Mouse (Mus musculus) liver, embryonic 12.5 days (tissue): ENCODE measurements around the gene Galm. TPM values are rescaled to one million over a fixed set of nuclear protein-coding genes. Genes with fewer than 3 reads are reported as not detected.
A peak's percentile ranks its signal among the peaks of the same experiment; 100 is the strongest.

ENCODE experiments used
- ATAC-seq: fragments of 200-750 bp; cut with Nextera tagmentation; 2 replicates; pipeline ENCODE4 v1.8.0; 2017; ENCODE audit warnings: moderate number of reproducible peaks, mild to moderate bottlenecking, moderate library complexity
- H3K27ac ChIP-seq: fragments of 300-500 bp; sonication (generic); 2 replicates; pipeline ENCODE4 v1.5.1; 2016; ENCODE audit warnings: mild to moderate bottlenecking
- H3K27me3 ChIP-seq: fragments of 300-500 bp; sonication (generic); replicated peaks from 2 replicates; pipeline ENCODE4 v1.6.1; 2016; ENCODE audit warnings: mild to moderate bottlenecking, moderate library complexity
- H3K36me3 ChIP-seq: fragments of 300-500 bp; sonication (generic); 2 replicates; pipeline ENCODE4 v1.6.1; 2016; ENCODE audit warnings: mild to moderate bottlenecking, moderate library complexity
- H3K4me1 ChIP-seq: fragments of 300-500 bp; sonication (generic); 2 replicates; pipeline ENCODE4 v1.6.1; 2016
- H3K4me2 ChIP-seq: fragments of 300-500 bp; sonication (generic); 2 replicates; pipeline ENCODE4 v1.6.1; 2016; ENCODE audit warnings: mild to moderate bottlenecking, moderate library complexity
- H3K4me3 ChIP-seq: fragments of 300-500 bp; sonication (generic); 2 replicates; pipeline ENCODE4 v1.5.1; 2016; ENCODE audit warnings: mild to moderate bottlenecking, moderate library complexity
- H3K9ac ChIP-seq: fragments of 300-500 bp; sonication (generic); 2 replicates; pipeline ENCODE4 v1.6.1; 2016; ENCODE audit warnings: mild to moderate bottlenecking, moderate library complexity
- H3K9me3 ChIP-seq: fragments of 300-500 bp; sonication (generic); replicated peaks from 2 replicates; pipeline ENCODE4 v1.6.1; 2016; ENCODE audit warnings: mild to moderate bottlenecking, moderate library complexity
- WGBS: fragments of 180-500 bp; shearing (Covaris S2); methylation state at CpG from one replicate; pipeline ENCODE4 v1.1.7; 2016; ENCODE audit not compliant: insufficient replicate concordance; 5-methylcytosine and 5-hydroxymethylcytosine counted together
- polyA plus RNA-seq: library from polyadenylated mRNA; unstranded; fragments of >200 nt; fragmentation: Nextera tagmentation; extraction: Ambion mirVana; gene quantifications from 2 replicates; pipeline ENCODE4 v1.2.1, GENCODE M21; 2016

Galm gene
- polyA plus RNA-seq, 1 experiment from 2014 or later = 14.6 TPM

- Histone ChIP-seq H3K36me3 (no peaks in the 10 kb centered on the region), H3K4me2 (no peak overlapping the region), H3K27ac (no peak overlapping the region), H3K9me3 (no peaks in the 10 kb centered on the region), H3K4me1 (peaks cover 10% of the 10 kb centered on the region), H3K9ac (no peak overlapping the region), H3K4me3 (no peak overlapping the region), H3K27me3 (0 out of 2 replicates have a peak, but pooled peaks cover 13% of the 10 kb centered on the region)
- ATAC-seq = no peak
- WGBS = 42% methylated on average over 5 of the region's 5 CpGs
Observed at GRCm38 (mm10) chr17:80151353-80151752, 24.1 kb downstream of the Galm start.

GRCm38 (mm10) chr17:80152767-80153630 is 25.7 kb downstream of the Galm start:
- H3K4me2 ChIP-seq = no peak overlapping the region
- no peak overlapping the region for H3K4me3 ChIP-seq
- H3K27ac ChIP-seq = no peak overlapping the region
- 0 out of 2 replicates have a peak, but pooled peaks cover 3% of the 10 kb centered on the region for H3K27me3 ChIP-seq
- peak; percentile 61; the same call in 1 of the 2 replicates for ATAC-seq
- no peaks in the 10 kb centered on the region for H3K9me3 ChIP-seq
- WGBS = 45% methylated on average over 12 of the region's 12 CpGs
- peaks cover 10% of the 10 kb centered on the region for H3K4me1 ChIP-seq
- H3K36me3 ChIP-seq = no peaks in the 10 kb centered on the region
- no peak overlapping the region for H3K9ac ChIP-seq

- Histone ChIP-seq H3K4me2 (no peak overlapping the region), H3K4me1 (peaks cover 10% of the 10 kb centered on the region), H3K4me3 (no peak overlapping the region), H3K9me3 (no peaks in the 10 kb centered on the region), H3K27ac (no peak overlapping the region), H3K36me3 (no peaks in the 10 kb centered on the region), H3K27me3 (no peaks in the 10 kb centered on the region), H3K9ac (no peak overlapping the region)
- WGBS = 46% methylated on average over 2 of the region's 2 CpGs
- ATAC-seq = no peak
Observed at GRCm38 (mm10) chr17:80153631-80154030, 26.4 kb downstream of the Galm start.

GRCm38 (mm10) chr17:80156905-80157304 is 29.6 kb downstream of the Galm start:
- Histone ChIP-seq H3K9ac (no peak overlapping the region), H3K36me3 (no peaks in the 10 kb centered on the region), H3K27ac (no peak overlapping the region), H3K4me3 (no peak overlapping the region), H3K27me3 (no peaks in the 10 kb centered on the region), H3K9me3 (no peaks in the 10 kb centered on the region), H3K4me2 (no peak overlapping the region), H3K4me1 (peaks cover 15% of the 10 kb centered on the region)
- ATAC-seq = no peak
- WGBS = 79% methylated on average over 8 of the region's 8 CpGs

GRCm38 (mm10) chr17:80157489-80157888 is 30.2 kb downstream of the Galm start:
- Histone ChIP-seq H3K4me1 (peaks cover 12% of the 10 kb centered on the region), H3K4me3 (no peak overlapping the region), H3K36me3 (no peaks in the 10 kb centered on the region), H3K4me2 (no peak overlapping the region), H3K27me3 (no peaks in the 10 kb centered on the region), H3K9ac (no peak overlapping the region), H3K27ac (no peak overlapping the region), H3K9me3 (no peaks in the 10 kb centered on the region)
- ATAC-seq = no peak
- WGBS = 53% methylated on average over 6 of the region's 6 CpGs

- WGBS = 61% methylated on average over 5 of the region's 5 CpGs
- no peak overlapping the region for H3K9ac ChIP-seq
Observed at GRCm38 (mm10) chr17:80160454-80160853, 33.2 kb downstream of the Galm start.

GRCm38 (mm10) chr17:80163991-80164390 is 36.7 kb downstream of the Galm start:
- Histone ChIP-seq H3K27me3 (peaks cover 5% of the 10 kb centered on the region; the same call in 1 of the 2 replicates), H3K4me3 (no peak overlapping the region), H3K27ac (no peak overlapping the region), H3K36me3 (no peaks in the 10 kb centered on the region), H3K9me3 (no peaks in the 10 kb centered on the region), H3K4me2 (no peak overlapping the region), H3K4me1 (0 out of 2 replicates have a peak, but pooled peaks cover 5% of the 10 kb centered on the region), H3K9ac (no peak overlapping the region)
- 70% methylated on average over 8 of the region's 8 CpGs for WGBS
- no peak for ATAC-seq

More at GRCm38 (mm10) chr17:80160454-80160853, 33.2 kb downstream of the Galm start:
- Histone ChIP-seq H3K4me3 (no peak overlapping the region), H3K9me3 (no peaks in the 10 kb centered on the region), H3K4me2 (no peak overlapping the region), H3K27me3 (no peaks in the 10 kb centered on the region), H3K4me1 (0 out of 2 replicates have a peak, but pooled peaks cover 5% of the 10 kb centered on the region), H3K36me3 (no peaks in the 10 kb centered on the region), H3K27ac (no peak overlapping the region)
- ATAC-seq = no peak

GRCm38 (mm10) chr17:80165741-80166140 is 38.5 kb downstream of the Galm start:
- 38% methylated on average over 6 of the region's 6 CpGs for WGBS
- no peak for ATAC-seq
- Histone ChIP-seq H3K36me3 (no peaks in the 10 kb centered on the region), H3K4me1 (0 out of 2 replicates have a peak, but pooled peaks cover under 1% of the 10 kb centered on the region), H3K4me3 (no peak overlapping the region), H3K4me2 (no peak overlapping the region), H3K9ac (no peak overlapping the region), H3K9me3 (no peaks in the 10 kb centered on the region), H3K27me3 (peaks cover 5% of the 10 kb centered on the region; the same call in 1 of the 2 replicates), H3K27ac (no peak overlapping the region)

- no peaks in the 10 kb centered on the region for H3K9me3 ChIP-seq
- WGBS = 77% methylated on average over 6 of the region's 6 CpGs
- H3K4me2 ChIP-seq = no peak overlapping the region
- no peak for ATAC-seq
- no peak overlapping the region for H3K4me3 ChIP-seq
- no peaks in the 10 kb centered on the region for H3K36me3 ChIP-seq
- no peak overlapping the region for H3K9ac ChIP-seq
- no peak overlapping the region for H3K27ac ChIP-seq
- no peaks in the 10 kb centered on the region for H3K4me1 ChIP-seq
- H3K27me3 ChIP-seq = peaks cover 5% of the 10 kb centered on the region; the same call in 1 of the 2 replicates
Observed at GRCm38 (mm10) chr17:80166346-80166745, 39.1 kb downstream of the Galm start.

GRCm38 (mm10) chr17:80167436-80167835 is 40.2 kb downstream of the Galm start:
- no peak overlapping the region for H3K4me3 ChIP-seq
- 65% methylated on average over 4 of the region's 4 CpGs for WGBS
- H3K4me1 ChIP-seq = no peaks in the 10 kb centered on the region
- peaks cover 5% of the 10 kb centered on the region; the same call in 1 of the 2 replicates for H3K27me3 ChIP-seq
- H3K9ac ChIP-seq = no peak overlapping the region
- no peaks in the 10 kb centered on the region for H3K9me3 ChIP-seq
- no peak overlapping the region for H3K27ac ChIP-seq
- no peak for ATAC-seq
- no peak overlapping the region for H3K4me2 ChIP-seq
- no peaks in the 10 kb centered on the region for H3K36me3 ChIP-seq

GRCm38 (mm10) chr17:80167851-80168251 is 40.6 kb downstream of the Galm start:
- Histone ChIP-seq H3K9ac (no peak overlapping the region), H3K4me1 (no peaks in the 10 kb centered on the region), H3K27me3 (peaks cover 5% of the 10 kb centered on the region; the same call in 1 of the 2 replicates), H3K27ac (no peak overlapping the region), H3K4me3 (no peak overlapping the region), H3K9me3 (no peaks in the 10 kb centered on the region), H3K36me3 (no peaks in the 10 kb centered on the region), H3K4me2 (no peak overlapping the region)
- no peak for ATAC-seq
- 38% methylated on average over 7 of the region's 7 CpGs for WGBS

- no peak for ATAC-seq
- 0 out of 2 replicates have a peak overlapping the region, but pooled peaks have one; percentile 3 for H3K4me2 ChIP-seq
- no peak overlapping the region for H3K27ac ChIP-seq
- no peaks in the 10 kb centered on the region for H3K4me1 ChIP-seq
- WGBS = 35% methylated on average over 16 of the region's 16 CpGs
- peaks cover 5% of the 10 kb centered on the region; the same call in 1 of the 2 replicates for H3K27me3 ChIP-seq
- H3K36me3 ChIP-seq = no peaks in the 10 kb centered on the region
- H3K4me3 ChIP-seq = no peak overlapping the region
- no peak overlapping the region for H3K9ac ChIP-seq
- H3K9me3 ChIP-seq = no peaks in the 10 kb centered on the region
Observed at GRCm38 (mm10) chr17:80168425-80169182, 41.3 kb downstream of the Galm start.
